Mouse (Mus musculus) cerebellum, adult 11 months (tissue): Measurements from ENCODE around the gene Nlgn3.

Experiments
- DNase-seq: peaks from one replicate; pipeline ENCODE4 v3.0.0; 2022

Gene Nlgn3

GRCm38 (mm10) chrX:101299055-101299454 lies at the start of gene Nlgn3:
TSS of gene Nlgn3 (plus strand) at chrX:101299168.
- DNase-seq, result peak; percentile 47

- peak; percentile 82 for DNase-seq
These were observed 44.8 kb upstream of the Nlgn3 start, which contains the start of gene Foxo4 for GRCm38 (mm10) chrX:101253952-101254729. TSS of gene Foxo4 (plus strand) at chrX:101254528.

GRCm38 (mm10) chrX:101254740-101255139 lies 44.2 kb upstream of the Nlgn3 start:
- no peak for DNase-seq

- DNase-seq, result no peak
These were observed 42.4 kb upstream of the Nlgn3 start for GRCm38 (mm10) chrX:101256603-101257002.

GRCm38 (mm10) chrX:101260441-101261325 lies 38.3 kb upstream of the Nlgn3 start:
- DNase-seq, result no peak

GRCm38 (mm10) chrX:101263892-101264291 lies 35.1 kb upstream of the Nlgn3 start, which contains the start of gene Gm614:
TSS of gene Gm614 (minus strand) at chrX:101263992.
- no peak for DNase-seq

GRCm38 (mm10) chrX:101266631-101267030 lies 32.3 kb upstream of the Nlgn3 start:
- DNase-seq, result no peak

GRCm38 (mm10) chrX:101268025-101268754 lies 30.8 kb upstream of the Nlgn3 start, which contains the start of gene Il2rg:
TSS of gene Il2rg (minus strand) at chrX:101268255.
- no peak for DNase-seq

GRCm38 (mm10) chrX:101268755-101269124 lies 30.2 kb upstream of the Nlgn3 start, which contains the start of gene Gm20489:
TSS of gene Gm20489 (minus strand) at chrX:101269023.
- DNase-seq, result no peak

- no peak for DNase-seq
These were observed 25.6 kb upstream of the Nlgn3 start for GRCm38 (mm10) chrX:101273410-101273809.

GRCm38 (mm10) chrX:101273875-101274738 lies 24.9 kb upstream of the Nlgn3 start, which contains the start of gene Med12:
TSS of gene Med12 (plus strand) at chrX:101274030.
- DNase-seq, result peak; percentile 88

GRCm38 (mm10) chrX:101282813-101283212 lies 16.2 kb upstream of the Nlgn3 start:
- DNase-seq, result no peak

- DNase-seq, result peak; percentile 45
These were observed 13.4 kb upstream of the Nlgn3 start for GRCm38 (mm10) chrX:101285534-101285933.

GRCm38 (mm10) chrX:101285953-101286670 lies 12.9 kb upstream of the Nlgn3 start:
- no peak for DNase-seq

GRCm38 (mm10) chrX:101287543-101287942 lies 11.4 kb upstream of the Nlgn3 start:
- no peak for DNase-seq

- no peak for DNase-seq
These were observed 10.5 kb upstream of the Nlgn3 start for GRCm38 (mm10) chrX:101288432-101288831.

GRCm38 (mm10) chrX:101289037-101289436 lies 9.9 kb upstream of the Nlgn3 start:
- no peak for DNase-seq

GRCm38 (mm10) chrX:101290111-101290510 lies 8.9 kb upstream of the Nlgn3 start:
- DNase-seq, result no peak

- DNase-seq, result no peak
These were observed 782 bp downstream of the Nlgn3 start for GRCm38 (mm10) chrX:101299473-101300426.
